Mouse (Mus musculus) lung, postnatal 14 days (tissue): ENCODE results near the gene Creb5.

Experiments
- DNase-seq: peaks from one replicate; pipeline ENCODE4 v3.0.0; 2021

The Creb5 gene

GRCm38 (mm10) chr6:53556050-53556449 lies 269.0 kb downstream of the Creb5 start:
- peak; percentile 21 for DNase-seq

- DNase-seq, result no peak
Measured at GRCm38 (mm10) chr6:53560928-53561327, 273.9 kb downstream of the Creb5 start.

- no peak for DNase-seq
Measured at GRCm38 (mm10) chr6:53562586-53562985, 275.5 kb downstream of the Creb5 start.

GRCm38 (mm10) chr6:53563546-53564185 lies 276.6 kb downstream of the Creb5 start:
- no peak for DNase-seq

- no peak for DNase-seq
Measured at GRCm38 (mm10) chr6:53569436-53569835, 282.4 kb downstream of the Creb5 start.

- no peak for DNase-seq
Measured at GRCm38 (mm10) chr6:53570906-53571305, 283.8 kb downstream of the Creb5 start.

GRCm38 (mm10) chr6:53571571-53572122 lies 284.6 kb downstream of the Creb5 start:
- DNase-seq, result no peak

- no peak for DNase-seq
Measured at GRCm38 (mm10) chr6:53572456-53572855, 285.4 kb downstream of the Creb5 start.

- peak; percentile 89 for DNase-seq
Measured at GRCm38 (mm10) chr6:53572979-53573710, 286.1 kb downstream of the Creb5 start.

- DNase-seq, result no peak
Measured at GRCm38 (mm10) chr6:53573711-53574065, 286.6 kb downstream of the Creb5 start.

- no peak for DNase-seq
Measured at GRCm38 (mm10) chr6:53574097-53574496, 287.0 kb downstream of the Creb5 start.

- DNase-seq, result no peak
Measured at GRCm38 (mm10) chr6:53575191-53575590, 288.1 kb downstream of the Creb5 start.

GRCm38 (mm10) chr6:53575836-53576235 lies 288.8 kb downstream of the Creb5 start:
- DNase-seq, result no peak

GRCm38 (mm10) chr6:53576841-53577240 lies 289.8 kb downstream of the Creb5 start:
- DNase-seq, result no peak

- DNase-seq, result no peak
Measured at GRCm38 (mm10) chr6:53577776-53578175, 290.7 kb downstream of the Creb5 start.

GRCm38 (mm10) chr6:53580346-53580745 lies 293.3 kb downstream of the Creb5 start:
- DNase-seq, result no peak

- DNase-seq, result no peak
Measured at GRCm38 (mm10) chr6:53583234-53583875, 296.3 kb downstream of the Creb5 start.

GRCm38 (mm10) chr6:53584718-53585405 lies 297.8 kb downstream of the Creb5 start:
- no peak for DNase-seq

- no peak for DNase-seq
Measured at GRCm38 (mm10) chr6:53589746-53590145, 302.7 kb downstream of the Creb5 start.

- no peak for DNase-seq
Measured at GRCm38 (mm10) chr6:53592230-53592629, 305.2 kb downstream of the Creb5 start.

- no peak for DNase-seq
Measured at GRCm38 (mm10) chr6:53593603-53594002, 306.5 kb downstream of the Creb5 start.

- DNase-seq, result no peak
Measured at GRCm38 (mm10) chr6:53594316-53594715, 307.2 kb downstream of the Creb5 start.

GRCm38 (mm10) chr6:53596402-53596801 lies 309.3 kb downstream of the Creb5 start:
- DNase-seq, result no peak
